Mouse (Mus musculus) midbrain, embryonic 16.5 days (tissue): ENCODE data around the gene Ptprg. TPM values are rescaled to one million over a fixed set of nuclear protein-coding genes. Genes with fewer than 3 reads are reported as not detected.

Source experiments
- ATAC-seq: fragments of 200-750 bp; cut with Nextera tagmentation; 2 replicates; pipeline ENCODE4 v1.8.0; 2017; ENCODE audit warnings: moderate TSS enrichment
- H3K27ac ChIP-seq: fragments of 300-500 bp; sonication (generic); 2 replicates; pipeline ENCODE4 v1.5.1; 2014; ENCODE audit warnings: mild to moderate bottlenecking, low read length, mixed read lengths
- H3K27me3 ChIP-seq: fragments of 300-500 bp; sonication (generic); 2 replicates; pipeline ENCODE4 v1.6.1; 2014; ENCODE audit warnings: low read depth, low read length, mixed read lengths; ENCODE audit not compliant: control insufficient read depth, insufficient read depth
- H3K36me3 ChIP-seq: fragments of 300-500 bp; sonication (generic); 2 replicates; pipeline ENCODE4 v1.6.1; 2014; ENCODE audit warnings: mild to moderate bottlenecking, low read length, moderate library complexity, mixed read lengths; ENCODE audit not compliant: control insufficient read depth, insufficient read depth
- H3K4me1 ChIP-seq: fragments of 300-500 bp; sonication (generic); 2 replicates; pipeline ENCODE4 v1.6.1; 2014; ENCODE audit warnings: mild to moderate bottlenecking, low read length, mixed read lengths; ENCODE audit not compliant: control insufficient read depth, insufficient read depth
- H3K4me2 ChIP-seq: fragments of 300-500 bp; sonication (generic); 2 replicates; pipeline ENCODE4 v1.6.1; 2014; ENCODE audit warnings: mild to moderate bottlenecking, low read length, mixed read lengths
- H3K4me3 ChIP-seq: fragments of 300-500 bp; sonication (generic); 2 replicates; pipeline ENCODE4 v1.5.1; 2014; ENCODE audit warnings: low read depth, mild to moderate bottlenecking, low read length, moderate library complexity, mixed read lengths
- H3K9ac ChIP-seq: fragments of 300-500 bp; sonication (generic); 2 replicates; pipeline ENCODE4 v1.6.1; 2014; ENCODE audit warnings: low read depth, low read length, mixed read lengths
- H3K9me3 ChIP-seq: fragments of 300-500 bp; sonication (generic); replicated peaks from 2 replicates; pipeline ENCODE4 v1.6.1; 2014; ENCODE audit warnings: mild to moderate bottlenecking, low read length, mixed read lengths; ENCODE audit not compliant: control insufficient read depth, poor library complexity, severe bottlenecking
- WGBS: fragments of 180-500 bp; shearing (Covaris S2); extraction: QIAGEN DNeasy Blood & Tissue Kit; methylation state at CpG from one replicate; pipeline ENCODE4 v1.1.7; 2014; 5-methylcytosine and 5-hydroxymethylcytosine counted together
- polyA plus RNA-seq: library from polyadenylated mRNA; unstranded; fragments of >200 nt; fragmentation: Nextera tagmentation; extraction: Ambion mirVana; gene quantifications from 2 replicates; pipeline ENCODE4 v1.2.1, GENCODE M21; 2015

Ptprg gene
- polyA plus RNA-seq, 1 experiment from 2014 or later, result 37.6 TPM

DNA sequence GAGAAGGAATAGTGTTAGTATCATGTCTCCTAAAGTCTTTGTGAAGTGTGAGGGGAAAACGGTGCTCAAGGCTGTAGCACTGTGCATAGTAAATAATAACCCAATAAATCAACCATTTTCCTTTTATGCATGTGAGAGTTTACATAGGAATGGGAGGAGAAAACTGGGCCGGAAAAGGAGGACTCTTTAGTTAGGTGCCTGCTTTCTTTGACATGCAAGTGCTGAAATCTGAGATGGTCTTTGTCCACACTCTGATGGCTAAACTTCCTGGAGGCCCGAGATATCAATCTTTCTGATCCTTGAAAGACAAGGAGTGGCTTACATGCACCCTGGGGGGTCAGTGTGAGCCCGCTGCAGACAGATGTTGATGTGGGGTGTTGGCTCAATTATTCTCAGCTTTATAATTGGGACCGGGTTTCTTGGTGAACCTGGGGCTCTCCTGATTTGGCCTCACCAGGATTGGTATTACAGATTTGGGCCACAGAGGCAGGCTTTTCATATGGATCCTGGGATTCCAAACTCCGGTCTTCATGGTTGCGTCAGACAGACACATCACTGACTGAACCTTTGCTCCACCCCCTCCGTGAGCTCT is 7.4 kb downstream of the Ptprg start:
- H3K9ac ChIP-seq, result no peak overlapping the region
- no peak overlapping the region for H3K4me2 ChIP-seq
- H3K27me3 ChIP-seq, result no peaks in the 10 kb centered on the region
- no peak for ATAC-seq
- no peaks in the 10 kb centered on the region; the same call in 1 of the 2 replicates for H3K9me3 ChIP-seq
- no peak overlapping the region for H3K4me3 ChIP-seq
- H3K36me3 ChIP-seq, result no peaks in the 10 kb centered on the region
- no peak overlapping the region for H3K27ac ChIP-seq
- peaks cover 9% of the 10 kb centered on the region for H3K4me1 ChIP-seq
- 75% methylated on average over 8 of the region's 8 CpGs for WGBS

DNA sequence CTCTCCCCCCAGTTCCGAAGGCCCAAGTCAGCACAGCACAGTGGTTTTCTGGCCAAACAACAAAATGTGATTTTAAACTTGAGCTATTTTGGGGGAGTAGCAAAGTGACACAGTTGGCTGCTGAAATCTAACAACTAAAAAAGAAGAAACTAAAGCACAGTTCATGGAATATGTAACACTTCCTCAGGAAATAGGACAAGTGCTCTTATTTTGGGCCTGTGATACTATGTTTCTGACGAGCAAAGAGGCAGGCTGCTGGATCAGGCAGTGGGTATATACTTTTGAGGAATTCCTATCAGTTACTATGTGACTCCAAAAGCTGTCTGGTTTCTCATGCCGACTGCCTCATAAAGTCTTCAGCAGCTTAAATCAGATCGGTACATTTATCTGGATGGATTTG is 8.1 kb downstream of the Ptprg start:
- Histone ChIP-seq H3K4me1 (peaks cover 9% of the 10 kb centered on the region), H3K4me2 (no peak overlapping the region), H3K9ac (no peak overlapping the region), H3K9me3 (no peaks in the 10 kb centered on the region; the same call in 1 of the 2 replicates), H3K27me3 (no peaks in the 10 kb centered on the region), H3K4me3 (no peak overlapping the region), H3K27ac (no peak overlapping the region), H3K36me3 (no peaks in the 10 kb centered on the region)
- ATAC-seq, result no peak
- WGBS, result 90% methylated on average over 4 of the region's 4 CpGs

GRCm38 (mm10) chr14:11562870-11563269 is 9.5 kb downstream of the Ptprg start:
- no peaks in the 10 kb centered on the region for H3K4me1 ChIP-seq
- H3K9me3 ChIP-seq, result no peaks in the 10 kb centered on the region; the same call in 1 of the 2 replicates
- ATAC-seq, result no peak
- H3K4me2 ChIP-seq, result no peak overlapping the region
- WGBS, result 93% methylated on average over 2 of the region's 2 CpGs
- H3K27me3 ChIP-seq, result no peaks in the 10 kb centered on the region
- H3K27ac ChIP-seq, result no peak overlapping the region
- no peak overlapping the region for H3K9ac ChIP-seq
- H3K36me3 ChIP-seq, result no peaks in the 10 kb centered on the region
- H3K4me3 ChIP-seq, result no peak overlapping the region

DNA sequence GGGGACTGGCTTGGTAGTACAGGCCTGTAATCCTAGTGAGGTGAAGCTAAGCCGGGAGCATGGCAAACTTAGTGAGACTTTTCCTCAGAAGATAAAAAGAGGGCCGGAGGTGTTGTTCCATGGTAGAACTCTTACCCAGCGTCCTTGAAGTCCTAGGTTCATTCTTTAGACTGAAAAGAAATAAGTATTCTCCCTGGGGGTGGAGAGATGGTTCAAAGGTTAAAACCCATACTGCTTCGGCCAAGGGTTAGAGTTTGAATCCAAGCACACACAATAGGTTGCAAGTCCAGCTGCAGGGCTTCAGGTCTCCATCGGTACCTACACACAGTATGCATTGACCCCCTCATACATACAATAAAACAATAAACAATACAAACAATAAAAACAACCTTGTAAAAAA is 10.3 kb downstream of the Ptprg start:
- Histone ChIP-seq H3K4me1 (no peaks in the 10 kb centered on the region), H3K9ac (no peak overlapping the region), H3K36me3 (no peaks in the 10 kb centered on the region), H3K27ac (no peak overlapping the region), H3K4me3 (no peak overlapping the region), H3K27me3 (no peaks in the 10 kb centered on the region), H3K4me2 (no peak overlapping the region), H3K9me3 (no peaks in the 10 kb centered on the region; the same call in 1 of the 2 replicates)
- 92% methylated on average over 5 of the region's 5 CpGs for WGBS
- ATAC-seq, result no peak

- no peaks in the 10 kb centered on the region for H3K36me3 ChIP-seq
- no peaks in the 10 kb centered on the region for H3K27me3 ChIP-seq
- no peaks in the 10 kb centered on the region for H3K4me1 ChIP-seq
- H3K9me3 ChIP-seq, result no peaks in the 10 kb centered on the region; the same call in 1 of the 2 replicates
- no peak for ATAC-seq
- H3K27ac ChIP-seq, result no peak overlapping the region
- H3K9ac ChIP-seq, result no peak overlapping the region
- WGBS, result 94% methylated on average over 3 of the region's 3 CpGs
- H3K4me2 ChIP-seq, result no peak overlapping the region
- H3K4me3 ChIP-seq, result no peak overlapping the region
These were observed 11.1 kb downstream of the Ptprg start for GRCm38 (mm10) chr14:11564456-11564855.

DNA sequence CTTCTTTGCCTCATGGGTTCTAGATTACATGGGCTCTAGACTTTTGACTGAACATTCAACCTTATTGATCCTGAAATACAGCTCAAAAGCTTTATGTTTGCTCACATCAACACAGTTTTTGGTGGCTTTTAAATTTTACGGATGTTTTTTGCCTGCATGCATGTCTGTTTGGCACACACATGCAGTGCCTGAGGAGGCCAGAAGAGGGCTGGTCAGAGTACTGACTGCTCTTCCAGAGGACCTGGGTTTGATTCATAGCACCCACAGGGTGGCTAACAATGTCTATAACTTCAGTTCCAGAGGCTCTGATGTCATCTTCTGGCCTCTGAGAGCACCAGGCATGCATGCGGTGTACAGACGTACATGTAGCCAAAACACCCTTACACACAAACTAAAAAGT is 12.0 kb downstream of the Ptprg start:
- H3K4me3 ChIP-seq, result no peak overlapping the region
- WGBS, result over 99% methylated on average over 3 of the region's 3 CpGs
- ATAC-seq, result no peak
- no peaks in the 10 kb centered on the region; the same call in 1 of the 2 replicates for H3K9me3 ChIP-seq
- no peak overlapping the region for H3K4me2 ChIP-seq
- H3K27me3 ChIP-seq, result no peaks in the 10 kb centered on the region
- no peak overlapping the region for H3K9ac ChIP-seq
- no peak overlapping the region for H3K27ac ChIP-seq
- H3K36me3 ChIP-seq, result no peaks in the 10 kb centered on the region
- no peaks in the 10 kb centered on the region for H3K4me1 ChIP-seq

DNA sequence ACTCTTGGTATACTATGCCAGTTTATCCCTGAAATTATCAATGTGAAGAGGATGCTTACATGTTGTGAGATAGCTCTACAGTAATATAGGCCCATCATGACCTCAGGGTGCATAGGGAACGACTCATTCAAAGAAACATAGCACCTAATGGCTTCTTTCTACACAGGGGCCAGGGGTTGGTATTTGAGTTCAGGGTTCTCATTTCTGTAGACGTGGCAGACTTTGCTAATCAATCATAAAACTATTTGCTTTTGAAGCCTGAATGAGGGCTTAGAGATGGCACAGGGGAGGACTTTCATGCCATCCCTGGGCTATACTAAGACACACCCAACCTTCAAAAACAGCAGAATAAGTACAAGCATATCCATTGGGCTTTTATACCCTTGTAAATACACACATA is 16.4 kb downstream of the Ptprg start:
- no peaks in the 10 kb centered on the region for H3K9me3 ChIP-seq
- H3K27me3 ChIP-seq, result no peaks in the 10 kb centered on the region
- H3K27ac ChIP-seq, result no peak overlapping the region
- no peak for ATAC-seq
- H3K9ac ChIP-seq, result no peak overlapping the region
- no peaks in the 10 kb centered on the region for H3K4me1 ChIP-seq
- H3K36me3 ChIP-seq, result no peaks in the 10 kb centered on the region
- H3K4me3 ChIP-seq, result no peak overlapping the region
- 82% methylated on average over 2 of the region's 2 CpGs for WGBS
- no peak overlapping the region for H3K4me2 ChIP-seq

GRCm38 (mm10) chr14:11571766-11572394 is 18.5 kb downstream of the Ptprg start:
- whole genome bisulfite sequencing, result 81% methylated on average over 11 of the region's 11 CpGs
- Histone ChIP-seq H3K4me3 (no peak overlapping the region), H3K9me3 (no peaks in the 10 kb centered on the region), H3K4me2 (no peak overlapping the region), H3K36me3 (no peaks in the 10 kb centered on the region), H3K27me3 (no peaks in the 10 kb centered on the region), H3K9ac (no peak overlapping the region), H3K27ac (no peak overlapping the region), H3K4me1 (peaks cover 2% of the 10 kb centered on the region; the same call in 1 of the 2 replicates)
- ATAC-seq, result no peak

DNA sequence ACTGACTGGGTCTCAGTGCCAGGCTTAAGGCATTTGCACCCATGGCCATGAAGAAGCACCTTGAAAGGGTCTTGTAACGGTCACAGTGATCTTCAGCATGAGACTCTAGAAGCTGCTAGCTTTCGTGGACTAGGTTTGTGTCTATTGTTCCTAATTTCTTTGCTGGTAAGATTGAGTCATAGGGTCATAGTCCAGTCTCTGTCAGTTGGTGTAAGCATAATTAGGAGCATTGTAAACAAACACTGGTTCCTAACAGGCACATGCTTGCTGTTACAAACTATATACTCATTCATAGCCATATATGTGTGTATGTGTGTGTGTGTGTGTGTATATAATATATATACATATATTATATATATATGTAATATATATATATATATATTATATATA is 19.1 kb downstream of the Ptprg start:
- no peaks in the 10 kb centered on the region for H3K9me3 ChIP-seq
- no peak for ATAC-seq
- no peak overlapping the region for H3K27ac ChIP-seq
- H3K36me3 ChIP-seq, result no peaks in the 10 kb centered on the region
- no peak overlapping the region for H3K4me2 ChIP-seq
- WGBS, result 87% methylated on average over 2 of the region's 2 CpGs
- H3K9ac ChIP-seq, result no peak overlapping the region
- H3K4me1 ChIP-seq, result peaks cover 4% of the 10 kb centered on the region; the same call in 1 of the 2 replicates
- H3K4me3 ChIP-seq, result no peak overlapping the region
- H3K27me3 ChIP-seq, result no peaks in the 10 kb centered on the region
